Mouse (Mus musculus) hindbrain, embryonic 11.5 days (tissue): ENCODE measurements around the gene Ptprm. TPM values are rescaled to one million over a fixed set of nuclear protein-coding genes. Genes with fewer than 3 reads are reported as not detected.
"Not testable (repeated sequence)": the region's sequence is repeated elsewhere in the genome, so short reads cannot be mapped to it uniquely, and the experiment has no call there.

Experiments used
- ATAC-seq: fragments of 200-750 bp; cut with Nextera tagmentation; 2 replicates; pipeline ENCODE4 v1.8.0; 2017; ENCODE audit warnings: mild to moderate bottlenecking, moderate TSS enrichment, moderate library complexity; ENCODE audit not compliant: low FRiP score
- DNase-seq: peaks from one replicate; pipeline ENCODE4 v3.0.0-alpha.2; 2015; ENCODE audit warnings: low spot score
- H3K27ac ChIP-seq: fragments of 300-500 bp; sonication (generic); 2 replicates; pipeline ENCODE4 v1.5.1; 2014; ENCODE audit warnings: mild to moderate bottlenecking, low read depth, low read length
- H3K27me3 ChIP-seq: fragments of 300-500 bp; sonication (generic); 2 replicates; pipeline ENCODE4 v1.6.1; 2014; ENCODE audit warnings: mild to moderate bottlenecking, low read length, moderate library complexity, mixed read lengths; ENCODE audit not compliant: control insufficient read depth, insufficient read depth
- H3K36me3 ChIP-seq: fragments of 300-500 bp; sonication (generic); 2 replicates; pipeline ENCODE4 v1.6.1; 2014; ENCODE audit warnings: mild to moderate bottlenecking, low read length, moderate library complexity, mixed read lengths; ENCODE audit not compliant: control insufficient read depth, insufficient read depth
- H3K4me1 ChIP-seq: fragments of 300-500 bp; sonication (generic); replicated peaks from 2 replicates; pipeline ENCODE4 v1.6.1; 2014; ENCODE audit warnings: low read length, mixed read lengths; ENCODE audit not compliant: control insufficient read depth, insufficient read depth
- H3K4me2 ChIP-seq: fragments of 300-500 bp; sonication (generic); replicated peaks from 2 replicates; pipeline ENCODE4 v1.6.1; 2014; ENCODE audit warnings: mild to moderate bottlenecking, low read depth, low read length
- H3K4me3 ChIP-seq: fragments of 300-500 bp; sonication (generic); 2 replicates; pipeline ENCODE4 v1.5.1; 2014; ENCODE audit warnings: low read depth, low read length
- H3K9ac ChIP-seq: fragments of 300-500 bp; sonication (generic); 2 replicates; pipeline ENCODE4 v1.6.1; 2014; ENCODE audit warnings: low read depth, low read length
- H3K9me3 ChIP-seq: fragments of 300-500 bp; sonication (generic); 2 replicates; pipeline ENCODE4 v1.6.1; 2016; ENCODE audit warnings: low read length; ENCODE audit not compliant: control insufficient read depth
- WGBS: fragments of 180-500 bp; shearing (Covaris S2); extraction: QIAGEN DNeasy Blood & Tissue Kit; methylation state at CpG from one replicate; pipeline ENCODE4 v1.1.7; 2014; 5-methylcytosine and 5-hydroxymethylcytosine counted together
- polyA plus RNA-seq: library from polyadenylated mRNA; unstranded; fragments of >200 nt; fragmentation: Nextera tagmentation; extraction: Ambion mirVana; gene quantifications from 2 replicates; pipeline ENCODE4 v1.2.1, GENCODE M21; 2014

Ptprm gene
- polyA plus RNA-seq, 1 experiment from 2014 or later, result 11.2 TPM

- ATAC-seq (peak; percentile 54; the same call in 1 of the 2 replicates), DNase-seq (no peak)
- no peaks in the 10 kb centered on the region for H3K36me3 ChIP-seq
- no peak overlapping the region for H3K27ac ChIP-seq
- H3K4me1 ChIP-seq, result no peaks in the 10 kb centered on the region
- H3K9me3 ChIP-seq, result no peaks in the 10 kb centered on the region
- no peaks in the 10 kb centered on the region for H3K27me3 ChIP-seq
- WGBS, result 81% methylated on average over 11 of the region's 11 CpGs
- H3K9ac ChIP-seq, result no peak overlapping the region
- no peak overlapping the region for H3K4me2 ChIP-seq
- no peak overlapping the region for H3K4me3 ChIP-seq
Measured at GRCm38 (mm10) chr17:66874810-66875209, 479.4 kb downstream of the Ptprm start.

DNA sequence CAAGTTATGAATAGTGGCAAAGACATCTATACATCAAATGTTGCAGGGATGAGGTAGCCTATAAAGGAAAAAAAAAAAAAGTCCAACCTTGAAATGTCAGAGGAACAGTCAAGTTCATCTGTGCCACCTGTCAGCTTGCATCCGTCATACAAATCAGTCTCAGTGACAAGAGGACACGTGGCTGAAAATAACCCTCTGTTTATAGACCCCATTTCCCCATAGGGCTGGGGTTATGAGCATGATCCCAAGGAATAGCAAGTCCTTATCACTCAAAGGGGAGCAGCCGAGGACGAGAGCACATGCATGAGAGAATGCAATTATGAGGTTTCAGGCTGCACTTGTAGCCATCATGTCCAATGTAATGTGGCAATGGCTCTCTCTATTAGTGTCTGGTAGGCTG is 482.9 kb downstream of the Ptprm start:
- Histone ChIP-seq H3K4me2 (no peak overlapping the region), H3K27me3 (no peaks in the 10 kb centered on the region), H3K36me3 (no peaks in the 10 kb centered on the region), H3K9me3 (no peaks in the 10 kb centered on the region), H3K9ac (no peak overlapping the region), H3K27ac (no peak overlapping the region), H3K4me1 (no peaks in the 10 kb centered on the region), H3K4me3 (no peak overlapping the region)
- DNase-seq (no peak), ATAC-seq (no peak)
- 85% methylated on average over 4 of the region's 4 CpGs for WGBS

DNA sequence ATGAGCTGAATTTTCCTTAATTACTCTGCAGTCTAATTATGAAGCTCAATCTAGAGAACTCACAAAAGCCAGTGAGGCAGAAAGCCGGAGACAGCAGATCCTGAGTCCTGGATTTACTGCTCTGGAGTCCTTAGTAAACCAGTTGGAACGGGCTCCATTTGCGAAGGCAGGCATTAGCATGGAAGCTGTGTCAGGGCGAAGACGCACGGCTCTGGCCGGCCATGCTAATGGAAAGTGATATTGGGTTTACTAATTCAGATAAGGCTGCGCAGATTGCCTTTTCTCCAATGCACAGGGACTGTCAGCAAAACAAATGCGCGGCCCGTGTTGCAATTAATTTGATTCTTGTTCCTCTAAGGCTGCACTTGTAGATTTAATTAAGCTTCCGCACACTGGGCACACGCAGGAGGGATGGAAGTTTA is 484.7 kb downstream of the Ptprm start:
- DNase-seq (no peak), ATAC-seq (no peak)
- WGBS, result 85% methylated on average over 13 of the region's 13 CpGs
- Histone ChIP-seq H3K9me3 (no peaks in the 10 kb centered on the region), H3K27me3 (no peaks in the 10 kb centered on the region), H3K4me2 (no peak overlapping the region), H3K36me3 (no peaks in the 10 kb centered on the region), H3K4me3 (no peak overlapping the region), H3K27ac (no peak overlapping the region), H3K4me1 (no peaks in the 10 kb centered on the region), H3K9ac (no peak overlapping the region)

DNA sequence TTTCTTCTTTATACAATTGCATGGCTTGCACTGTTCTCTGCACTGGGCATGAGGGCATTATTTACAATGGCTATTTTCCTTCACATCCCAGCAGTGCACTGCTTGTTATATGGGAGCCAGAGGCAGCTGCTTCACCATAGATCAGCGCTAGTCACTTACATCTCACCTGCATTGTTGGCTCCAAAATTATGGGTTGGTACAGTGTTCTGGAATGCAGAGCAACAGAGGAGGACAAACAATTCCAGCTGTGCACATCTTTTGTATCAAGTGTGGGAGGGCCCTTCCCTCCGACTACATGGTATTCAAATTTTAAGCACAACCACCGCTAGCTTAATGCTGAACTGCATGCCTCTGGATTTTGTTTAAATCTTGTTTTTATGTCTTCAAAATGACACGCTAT is 489.8 kb downstream of the Ptprm start:
- Histone ChIP-seq H3K27me3 (no peaks in the 10 kb centered on the region), H3K36me3 (no peaks in the 10 kb centered on the region), H3K9ac (no peak overlapping the region), H3K4me2 (no peak overlapping the region), H3K27ac (no peak overlapping the region), H3K9me3 (no peaks in the 10 kb centered on the region), H3K4me3 (no peak overlapping the region), H3K4me1 (no peaks in the 10 kb centered on the region)
- 62% methylated on average over 4 of the region's 4 CpGs for WGBS
- no peak for DNase-seq
- ATAC-seq, result no peak

- Histone ChIP-seq H3K27me3 (no peaks in the 10 kb centered on the region), H3K9ac (no peak overlapping the region), H3K4me1 (no peaks in the 10 kb centered on the region), H3K4me3 (no peak overlapping the region), H3K4me2 (no peak overlapping the region), H3K9me3 (no peaks in the 10 kb centered on the region), H3K36me3 (no peaks in the 10 kb centered on the region), H3K27ac (no peak overlapping the region)
- ATAC-seq, result no peak
- DNase-seq, result no peak
- 38% methylated on average over 2 of the region's 2 CpGs for WGBS
Measured at GRCm38 (mm10) chr17:66861557-66861956, 492.7 kb downstream of the Ptprm start.

DNA sequence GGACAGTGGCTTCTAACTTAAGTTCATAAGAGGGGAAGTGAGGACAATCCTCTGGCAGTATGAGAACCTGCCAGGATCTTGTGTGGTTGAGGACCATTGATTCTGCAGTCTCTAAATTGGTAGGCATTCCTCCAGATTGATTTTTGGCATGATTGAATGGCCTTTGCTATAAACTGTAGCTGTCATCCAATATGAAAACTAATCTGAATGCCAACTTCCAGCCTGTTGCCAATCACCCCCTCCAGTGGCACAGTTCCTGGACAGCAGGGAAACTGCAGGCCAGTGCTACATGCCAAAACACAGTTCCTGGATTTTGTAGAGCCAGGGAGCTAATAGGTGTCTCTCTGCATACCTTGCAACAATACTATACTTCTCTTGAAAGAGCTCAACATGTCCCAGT is 495.5 kb downstream of the Ptprm start:
- H3K4me2 ChIP-seq, result no peak overlapping the region
- H3K36me3 ChIP-seq, result no peaks in the 10 kb centered on the region
- no peaks in the 10 kb centered on the region for H3K9me3 ChIP-seq
- ATAC-seq, result no peak
- H3K9ac ChIP-seq, result no peak overlapping the region
- no peaks in the 10 kb centered on the region for H3K4me1 ChIP-seq
- H3K27me3 ChIP-seq, result no peaks in the 10 kb centered on the region
- DNase-seq, result no peak
- no peak overlapping the region for H3K27ac ChIP-seq
- no peak overlapping the region for H3K4me3 ChIP-seq

DNA sequence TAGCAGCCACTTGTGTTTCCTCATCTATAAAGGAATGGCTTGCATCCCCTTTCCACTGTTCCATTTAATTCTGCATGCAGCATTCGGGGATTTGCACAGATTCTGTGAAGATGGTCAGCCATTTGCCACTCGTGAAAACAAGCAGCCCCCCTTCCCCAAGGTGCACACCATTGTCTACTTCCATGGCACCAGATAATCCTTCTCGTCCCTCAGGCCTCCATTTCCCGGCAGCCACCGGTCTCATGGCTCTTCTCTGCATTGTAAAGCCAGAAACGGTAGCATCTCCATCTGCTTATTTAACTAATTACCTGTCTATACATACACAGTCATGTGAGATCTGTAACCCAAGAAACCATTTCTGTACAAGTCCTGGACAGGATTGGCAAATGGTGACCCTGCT is 501.8 kb downstream of the Ptprm start:
- ATAC-seq, result no peak
- H3K4me2 ChIP-seq, result no peak overlapping the region
- no peak for DNase-seq
- H3K9ac ChIP-seq, result no peak overlapping the region
- H3K36me3 ChIP-seq, result no peaks in the 10 kb centered on the region
- no peaks in the 10 kb centered on the region for H3K27me3 ChIP-seq
- 86% methylated on average over 6 of the region's 6 CpGs for WGBS
- no peaks in the 10 kb centered on the region for H3K9me3 ChIP-seq
- H3K27ac ChIP-seq, result no peak overlapping the region
- H3K4me3 ChIP-seq, result no peak overlapping the region
- H3K4me1 ChIP-seq, result no peaks in the 10 kb centered on the region

DNA sequence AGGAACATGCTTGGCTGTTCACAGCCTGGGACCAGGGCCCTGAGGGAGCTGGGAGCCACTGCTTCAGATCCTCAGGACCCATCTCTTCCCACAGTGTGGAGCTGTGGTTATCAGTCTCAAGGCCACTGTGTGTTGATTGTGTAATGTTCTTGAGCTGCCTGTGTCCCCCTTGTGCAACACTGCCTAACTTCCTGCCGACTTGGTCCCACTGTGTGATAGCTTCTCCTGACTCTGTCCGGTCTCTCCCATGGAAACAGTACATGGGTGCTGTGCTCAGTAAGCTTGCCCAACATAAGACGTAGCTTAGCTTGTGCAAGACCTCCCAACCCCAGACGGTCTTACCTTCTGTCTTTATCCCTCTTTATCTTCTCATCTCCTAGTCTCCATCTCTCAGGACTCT is 507.2 kb downstream of the Ptprm start:
- not testable (repeated sequence) for H3K4me2 ChIP-seq, H3K9me3 ChIP-seq, ATAC-seq, H3K27me3 ChIP-seq, H3K36me3 ChIP-seq, DNase-seq, H3K27ac ChIP-seq, H3K4me1 ChIP-seq, H3K4me3 ChIP-seq, H3K9ac ChIP-seq
- 89% methylated on average over 4 of the region's 4 CpGs for WGBS

DNA sequence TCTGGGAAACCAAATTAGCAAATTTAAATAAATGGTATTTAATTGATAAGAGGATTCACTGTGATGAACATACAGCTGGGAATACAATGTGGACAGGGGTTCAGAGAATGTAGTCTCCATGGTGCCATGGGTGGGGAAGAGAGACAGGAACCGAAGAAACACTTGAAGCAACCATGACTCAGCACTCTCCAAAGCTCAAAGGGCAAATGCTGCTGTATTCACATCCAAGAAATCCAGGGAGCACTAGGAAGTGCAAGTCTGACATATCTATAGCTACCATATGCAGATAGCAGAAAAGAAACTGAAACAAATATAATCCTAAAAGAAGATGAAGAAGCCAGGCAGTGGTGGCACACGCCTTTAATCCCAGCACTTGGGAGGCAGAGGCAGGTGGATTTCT is 531.9 kb downstream of the Ptprm start:
- Histone ChIP-seq H3K4me2 (no peak overlapping the region), H3K27me3 (peaks cover 3% of the 10 kb centered on the region; the same call in 1 of the 2 replicates), H3K27ac (no peak overlapping the region), H3K9ac (no peak overlapping the region), H3K4me1 (no peaks in the 10 kb centered on the region), H3K4me3 (no peak overlapping the region), H3K36me3 (no peaks in the 10 kb centered on the region), H3K9me3 (no peaks in the 10 kb centered on the region)
- ATAC-seq (no peak), DNase-seq (no peak)
- WGBS, result 88% methylated on average over 2 of the region's 2 CpGs
